ENCODE assay signal across 8 mouse cellular contexts in genomic region chr6:115991108-115991880, GRCm38 (mm10). TPM values are rescaled to one million over a fixed set of nuclear protein-coding genes. Genes with fewer than 3 reads are reported as not detected.
DNase-seq lines count a peak whose midpoint lies in the region; ATAC-seq and TF ChIP-seq lines count a peak whose summit lies in the region.
"Had no signal": no experiment of that assay in that cellular context is flagged by ENCODE, and none has a peak within 500 bp of the region (broad histone marks: within the 10 kb centered on the region; RNA-seq: fewer than 3 reads in every experiment).

No protein-coding gene starts in this region.

- H3K4me1 ChIP-seq in thymus, adult 2 months (replicated peaks; ENCODE audit: control insufficient read depth, insufficient read depth, low read length): peaks cover 77% of the 10 kb centered on the region
- peaks cover 25% of the 10 kb centered on the region for H3K4me1 ChIP-seq in forebrain, embryonic 11.5 days (replicated peaks; ENCODE audit: control insufficient read depth, insufficient read depth, low read length)
- H3K4me1 ChIP-seq in limb, embryonic 11.5 days (ENCODE audit: control insufficient read depth, insufficient read depth, low read length): peaks cover 36% of the 10 kb centered on the region
- peaks cover 45% of the 10 kb centered on the region for H3K4me1 ChIP-seq in neural tube, embryonic 12.5 days

- H3K4me3 ChIP-seq in thymus, adult 2 months (ENCODE audit: control insufficient read depth, insufficient read depth, low read length): peak overlapping the region; percentile 62
- H3K4me3 ChIP-seq in forebrain, embryonic 11.5 days (ENCODE audit: low read depth, low read length): peak overlapping the region; percentile 12; the same call in 1 of the 2 replicates
- peak overlapping the region; percentile 15 for H3K4me3 ChIP-seq in limb, embryonic 11.5 days (ENCODE audit: low read depth, low read length)
- H3K4me3 ChIP-seq in neural tube, embryonic 12.5 days: peak overlapping the region; percentile 21; the same call in 1 of the 2 replicates

- peak overlapping the region; percentile 15; the same call in 1 of the 2 replicates for H3K4me2 ChIP-seq in forebrain, embryonic 11.5 days (ENCODE audit: low read depth, low read length, severe bottlenecking)
- 0 out of 2 replicates have a peak overlapping the region, but pooled peaks have one; percentile 3 for H3K4me2 ChIP-seq in limb, embryonic 11.5 days (ENCODE audit: low read depth, severe bottlenecking)
- peak overlapping the region; percentile 79 for H3K4me2 ChIP-seq in neural tube, embryonic 12.5 days (replicated peaks)

- peak overlapping the region; percentile 23; the same call in 1 of the 2 replicates for H3K9ac ChIP-seq in forebrain, embryonic 11.5 days (ENCODE audit: low read length)
- H3K9ac ChIP-seq in limb, embryonic 11.5 days (ENCODE audit: low read length): peak overlapping the region; percentile 47; the same call in 1 of the 2 replicates
- 0 out of 2 replicates have a peak overlapping the region, but pooled peaks have one; percentile 33 for H3K9ac ChIP-seq in neural tube, embryonic 12.5 days

- H3K27ac ChIP-seq in thymus, adult 2 months (ENCODE audit: control insufficient read depth, insufficient read depth, low read length): peak overlapping the region; percentile 99
- no peak overlapping the region for H3K27ac ChIP-seq in forebrain, embryonic 11.5 days (ENCODE audit: low read depth, low read length)
- no peak overlapping the region for H3K27ac ChIP-seq in limb, embryonic 11.5 days (replicated peaks; ENCODE audit: low read depth, low read length)
- no peak overlapping the region for H3K27ac ChIP-seq in neural tube, embryonic 12.5 days

- 49% methylated on average over 13 of the region's 13 CpGs for WGBS in thymus, adult 2 months
- WGBS in forebrain, embryonic 11.5 days: 30% methylated on average over 13 of the region's 13 CpGs
- WGBS in limb, embryonic 11.5 days: 26% methylated on average over 13 of the region's 13 CpGs
- 29% methylated on average over 13 of the region's 13 CpGs for WGBS in neural tube, embryonic 12.5 days

- no peak for TF ChIP-seq CTCF in thymus, adult 2 months (IDR thresholded peaks at IDR 0.05; ENCODE audit: borderline replicate concordance, control insufficient read depth, extremely low read depth, insufficient read depth, low read length, poor library complexity)

- DNase-seq in thymus, adult 2 months: peak; percentile 43
- no peak for DNase-seq in thymus, postnatal 10 days (ENCODE audit: low spot score in 2 of 2)
- DNase-seq in forebrain, embryonic 11.5 days (ENCODE audit: low spot score): no peak
- DNase-seq in limb, embryonic 11.5 days (ENCODE audit: low spot score): no peak
- DNase-seq in cerebellum, adult 11 months: no peak
- no peak for DNase-seq in left cerebral cortex, postnatal 25 days (ENCODE audit: low spot score in 2 of 2)

- H3K9me3 ChIP-seq in forebrain, embryonic 11.5 days (ENCODE audit: control insufficient read depth, low read length): no peaks in the 10 kb centered on the region
- no peaks in the 10 kb centered on the region for H3K9me3 ChIP-seq in limb, embryonic 11.5 days (ENCODE audit: control insufficient read depth, low read length)
- no peaks in the 10 kb centered on the region for H3K9me3 ChIP-seq in neural tube, embryonic 12.5 days

- no peaks in the 10 kb centered on the region for H3K27me3 ChIP-seq in thymus, adult 2 months (ENCODE audit: control insufficient read depth, insufficient read depth, low read length)
- H3K27me3 ChIP-seq in forebrain, embryonic 11.5 days (ENCODE audit: control insufficient read depth, insufficient read depth, low read length): peaks cover 33% of the 10 kb centered on the region
- peaks cover 25% of the 10 kb centered on the region for H3K27me3 ChIP-seq in limb, embryonic 11.5 days (ENCODE audit: control insufficient read depth, insufficient read depth, low read length)
- H3K27me3 ChIP-seq in neural tube, embryonic 12.5 days (replicated peaks): peaks cover 51% of the 10 kb centered on the region

- intact Hi-C loops in left cerebral cortex, postnatal 25 days (cut with DNase I): loop anchor here (2.0 to 5.0 kb wide), 2 partner anchors 76 to 139 kb away; partner anchors contain the start of genes Ift122 and Mbd4

- no peaks in the 10 kb centered on the region for H3K36me3 ChIP-seq in thymus, adult 2 months (ENCODE audit: control insufficient read depth, insufficient read depth, low read length)
- H3K36me3 ChIP-seq in forebrain, embryonic 11.5 days (ENCODE audit: control insufficient read depth, insufficient read depth, low read length): no peaks in the 10 kb centered on the region
- no peaks in the 10 kb centered on the region for H3K36me3 ChIP-seq in limb, embryonic 11.5 days (ENCODE audit: control insufficient read depth, insufficient read depth, low read length)
- no peaks in the 10 kb centered on the region for H3K36me3 ChIP-seq in neural tube, embryonic 12.5 days

- TF ChIP-seq POLR2A in thymus, adult 2 months (IDR thresholded peaks at IDR 0.05; ENCODE audit: control insufficient read depth, extremely low read depth, insufficient read depth, low read length, poor library complexity): peak; percentile 13; the same call in 1 of the 2 replicates

- no peak for ATAC-seq in forebrain, embryonic 11.5 days (replicated peaks; ENCODE audit: low FRiP score)
- no peak for ATAC-seq in limb, embryonic 11.5 days (ENCODE audit: insufficient number of reproducible peaks, low FRiP score, low TSS enrichment, low read depth)
- no peak for ATAC-seq in neural tube, embryonic 12.5 days (ENCODE audit: low FRiP score, low read depth)

RNA-seq across cellular contexts. Expression of gene Plxnd1, which starts 3.5 kb away (rescaled TPM):
- 466 and 519 TPM in 2 replicates for polyA plus RNA-seq in thymus, adult 2 months (2012; rRNA removed)
- 23.9 and 25.5 TPM in 2 replicates for polyA plus RNA-seq in forebrain, embryonic 11.5 days (2014; fragmentation: Nextera tagmentation; extraction: Ambion mirVana)
- 19.6 and 26.5 TPM in 2 replicates for polyA plus RNA-seq in limb, embryonic 11.5 days (2014; fragmentation: Nextera tagmentation; extraction: Ambion mirVana)
- 20.0 and 28.0 TPM in 2 replicates for polyA plus RNA-seq in neural tube, embryonic 12.5 days (2016; fragmentation: Nextera tagmentation; extraction: Ambion mirVana)
- 100 to 1,000 TPM; 111 to 124 TPM for total RNA-seq in left cerebral cortex, postnatal 25 days (2021)

RNA-seq across cellular contexts. Expression of gene H1foo, which starts 46.6 kb away (rescaled TPM):
- polyA plus RNA-seq in thymus, adult 2 months (2012; rRNA removed): 0.71 and 0.81 TPM in 2 replicates
- polyA plus RNA-seq in forebrain, embryonic 11.5 days (2014; fragmentation: Nextera tagmentation; extraction: Ambion mirVana): not detected in 2 replicates
- not detected in 2 replicates for polyA plus RNA-seq in limb, embryonic 11.5 days (2014; fragmentation: Nextera tagmentation; extraction: Ambion mirVana)
- not detected in 2 replicates for polyA plus RNA-seq in neural tube, embryonic 12.5 days (2016; fragmentation: Nextera tagmentation; extraction: Ambion mirVana)
- not detected for total RNA-seq in left cerebral cortex, postnatal 25 days (2021)
- total RNA-seq: common myeloid progenitor, adult 5-6 weeks had no signal

RNA-seq across cellular contexts. Expression of gene Rho, which starts 59.7 kb away (rescaled TPM):
- 0.37 and 1.3 TPM in 2 replicates for polyA plus RNA-seq in thymus, adult 2 months (2012; rRNA removed)
- 0.09 TPM in 2 replicates for polyA plus RNA-seq in forebrain, embryonic 11.5 days (2014; fragmentation: Nextera tagmentation; extraction: Ambion mirVana)
- 0.03 TPM in 1 of 2 replicates, not detected in the other for polyA plus RNA-seq in limb, embryonic 11.5 days (2014; fragmentation: Nextera tagmentation; extraction: Ambion mirVana)
- 0.69 and 1.1 TPM in 2 replicates for polyA plus RNA-seq in neural tube, embryonic 12.5 days (2016; fragmentation: Nextera tagmentation; extraction: Ambion mirVana)
- total RNA-seq in left cerebral cortex, postnatal 25 days (2021): under 1 TPM in 1 of 2 experiments, not detected in 1; 0.25 TPM
- total RNA-seq: common myeloid progenitor, adult 5-6 weeks had no signal

Comparison
In these comparisons a context has a peak if more than half of its experiments do, and no peak if none do; other contexts are left out.
1. H3K4me3 ChIP-seq: peak in every context shown above with its lines; median percentile 62 in thymus, adult 2 months; 21 in neural tube, embryonic 12.5 days; 15 in limb, embryonic 11.5 days; 12 in forebrain, embryonic 11.5 days.
2. H3K4me2 ChIP-seq: peak in every context shown above with its lines; median percentile 79 in neural tube, embryonic 12.5 days; 15 in forebrain, embryonic 11.5 days; 3 in limb, embryonic 11.5 days.
3. RNA of gene Plxnd1, which starts 3.5 kb away (polyA plus RNA-seq): 466 to 519 TPM in thymus, adult 2 months; 20.0 to 28.0 TPM in neural tube, embryonic 12.5 days, 23.9 to 25.5 TPM in forebrain, embryonic 11.5 days and 19.6 to 26.5 TPM in limb, embryonic 11.5 days; every median in the first group is over 10 times any median in the second.
4. Peak in every context shown above with its lines, with median percentiles within 50 percentile points of each other: H3K9ac ChIP-seq.